In genomic region chr9:96583496-96583895, GRCm38 (mm10) we compare ENCODE assay signal across 14 mouse cellular contexts. TPM values are rescaled to one million over a fixed set of nuclear protein-coding genes. Genes with fewer than 3 reads are reported as not detected.
"Had no signal": no experiment of that assay in that cellular context is flagged by ENCODE, and none has a peak within 500 bp of the region (broad histone marks: within the 10 kb centered on the region; RNA-seq: fewer than 3 reads in every experiment).

No protein-coding gene starts in this region.

- H3K27me3 ChIP-seq: kidney, embryonic 15.5 days; liver, embryonic 15.5 days; midbrain, embryonic 12.5 days had no signal

- H3K4me2 ChIP-seq: kidney, embryonic 15.5 days; liver, embryonic 11.5 days; liver, embryonic 15.5 days; lung, embryonic 14.5 days; midbrain, embryonic 12.5 days had no signal

- H3K36me3 ChIP-seq: liver, embryonic 15.5 days had no signal

- ATAC-seq: midbrain, embryonic 16.5 days had no signal

- H3K4me1 ChIP-seq: kidney, embryonic 15.5 days; limb, embryonic 10.5 days; liver, embryonic 15.5 days; midbrain, embryonic 12.5 days had no signal

- H3K4me3 ChIP-seq: kidney, embryonic 15.5 days; left cerebral cortex, adult 2 months; limb, embryonic 10.5 days; liver, embryonic 15.5 days; midbrain, embryonic 12.5 days had no signal

- H3K9ac ChIP-seq: kidney, embryonic 15.5 days; liver, embryonic 15.5 days; lung, embryonic 14.5 days; midbrain, embryonic 12.5 days had no signal

- H3K9me3 ChIP-seq: kidney, embryonic 15.5 days; limb, embryonic 10.5 days; liver, embryonic 15.5 days; midbrain, embryonic 12.5 days had no signal

- H3K27ac ChIP-seq: kidney, embryonic 15.5 days; left cerebral cortex, adult 2 months; limb, embryonic 10.5 days; liver, embryonic 15.5 days; midbrain, embryonic 12.5 days had no signal

- DNase-seq: kidney, adult 2 months; kidney, postnatal 14 days; lung, embryonic 14.5 days; lung, postnatal 10 days; right cerebral cortex, adult 18-20 months had no signal

RNA-seq across cellular contexts. Expression of gene Gm28729, which starts 58.4 kb away (rescaled TPM):
- polyA plus RNA-seq: kidney, adult 2 months; kidney, embryonic 15.5 days; limb, embryonic 10.5 days; liver, embryonic 11.5 days; lung, embryonic 14.5 days; midbrain, embryonic 12.5 days; neural tube, embryonic 14.5 days; stomach, embryonic 14.5 days had no signal
